Mouse (Mus musculus) brain, embryonic 14.5 days (tissue): ENCODE measurements around the gene Sox1.

Experiments used
- CTCF ChIP-seq: fragments of 200-500 bp; IDR thresholded peaks from 2 replicates; pipeline ENCODE4 v1.5.1; 2012; ENCODE audit warnings: inconsistent platforms, mild to moderate bottlenecking, moderate library complexity, borderline replicate concordance; ENCODE audit not compliant: insufficient read depth, insufficient read length; ENCODE audit errors: extremely low read depth
- POLR2A ChIP-seq: fragments of 200-500 bp; IDR thresholded peaks from 2 replicates; pipeline ENCODE4 v1.6.1; 2012; ENCODE audit warnings: mild to moderate bottlenecking, inconsistent platforms, borderline replicate concordance; ENCODE audit not compliant: poor library complexity, insufficient read depth, insufficient read length, severe bottlenecking; ENCODE audit errors: extremely low read depth

DNA sequence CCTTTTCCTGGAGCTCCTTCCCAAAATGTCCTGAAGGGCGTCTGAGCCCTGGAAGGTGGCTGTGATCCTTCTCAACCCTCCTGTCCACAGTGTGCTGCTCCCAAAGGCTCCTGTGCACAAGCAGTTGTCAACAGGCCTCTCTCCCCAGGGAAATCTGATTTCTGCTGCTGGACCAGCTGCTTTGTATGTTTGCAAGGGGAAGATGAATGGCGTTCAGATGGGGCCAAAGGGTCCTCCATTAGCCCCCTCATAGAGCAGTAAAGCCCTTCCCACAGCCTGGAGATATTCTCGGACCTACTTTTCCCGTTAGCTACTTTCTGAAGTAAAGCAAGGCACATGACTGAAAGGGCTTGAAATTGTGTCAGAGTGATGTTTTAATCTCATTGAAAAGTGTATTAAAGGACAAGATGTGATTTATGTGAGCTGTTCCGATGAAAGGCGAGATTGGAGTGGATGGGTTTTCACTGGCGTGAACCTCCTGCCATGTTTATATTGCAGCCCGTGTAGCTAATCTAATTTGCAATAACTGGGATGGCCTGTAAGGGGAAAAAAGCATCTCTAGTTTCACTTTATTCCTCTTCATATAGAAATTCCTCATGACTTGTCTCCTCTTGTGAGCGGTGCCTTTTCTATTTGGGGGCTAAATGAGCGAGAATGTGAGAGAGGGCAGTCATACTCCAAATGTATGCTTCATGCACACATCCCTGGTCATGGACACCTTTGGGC is 6.5 kb upstream of the Sox1 start:
- no peak for TF ChIP-seq CTCF
- no peak for TF ChIP-seq POLR2A
